Mouse (Mus musculus) embryonic facial prominence, embryonic 15.5 days (tissue): ENCODE data around the gene Nhsl2. TPM values are rescaled to one million over a fixed set of nuclear protein-coding genes. Genes with fewer than 3 reads are reported as not detected.

Experiments
- ATAC-seq: fragments of 200-750 bp; cut with Nextera tagmentation; 2 replicates; pipeline ENCODE4 v1.8.0; 2017; ENCODE audit warnings: low read depth, moderate TSS enrichment; ENCODE audit not compliant: insufficient number of reproducible peaks, low FRiP score, low TSS enrichment
- H3K27ac ChIP-seq: fragments of 300-500 bp; sonication (generic); replicated peaks from 2 replicates; pipeline ENCODE4 v1.5.1; 2015; ENCODE audit warnings: mild to moderate bottlenecking, inconsistent platforms
- H3K27me3 ChIP-seq: fragments of 300-500 bp; sonication (generic); 2 replicates; pipeline ENCODE4 v1.6.1; 2015; ENCODE audit warnings: inconsistent platforms
- H3K36me3 ChIP-seq: fragments of 300-500 bp; sonication (generic); 2 replicates; pipeline ENCODE4 v1.6.1; 2015; ENCODE audit warnings: mild to moderate bottlenecking, inconsistent platforms
- H3K4me1 ChIP-seq: fragments of 300-500 bp; sonication (generic); 2 replicates; pipeline ENCODE4 v1.6.1; 2015; ENCODE audit warnings: inconsistent platforms
- H3K4me2 ChIP-seq: fragments of 300-500 bp; sonication (generic); replicated peaks from 2 replicates; pipeline ENCODE4 v1.6.1; 2015; ENCODE audit warnings: mild to moderate bottlenecking, inconsistent platforms
- H3K4me3 ChIP-seq: fragments of 300-500 bp; sonication (generic); replicated peaks from 2 replicates; pipeline ENCODE4 v1.5.1; 2015; ENCODE audit warnings: mild to moderate bottlenecking, inconsistent platforms
- H3K9ac ChIP-seq: fragments of 300-500 bp; sonication (generic); 2 replicates; pipeline ENCODE4 v1.6.1; 2015; ENCODE audit warnings: inconsistent platforms
- H3K9me3 ChIP-seq: fragments of 300-500 bp; sonication (generic); replicated peaks from 2 replicates; pipeline ENCODE4 v1.6.1; 2016; ENCODE audit warnings: inconsistent platforms
- WGBS: fragments of 180-500 bp; shearing (Covaris S2); methylation state at CpG from one replicate; pipeline ENCODE4 v1.1.7; 2015; 5-methylcytosine and 5-hydroxymethylcytosine counted together
- polyA plus RNA-seq: library from polyadenylated mRNA; unstranded; fragments of >200 nt; fragmentation: Nextera tagmentation; extraction: Ambion mirVana; gene quantifications from 2 replicates; pipeline ENCODE4 v1.2.1, GENCODE M21; 2015

The Nhsl2 gene
- polyA plus RNA-seq, 1 experiment from 2014 or later = 7.0 TPM

- Histone ChIP-seq H3K27me3 (peaks cover 7% of the 10 kb centered on the region; the same call in 1 of the 2 replicates), H3K4me1 (no peaks in the 10 kb centered on the region), H3K27ac (no peak overlapping the region), H3K4me2 (no peak overlapping the region), H3K36me3 (no peaks in the 10 kb centered on the region), H3K9me3 (no peaks in the 10 kb centered on the region), H3K9ac (no peak overlapping the region), H3K4me3 (no peak overlapping the region)
- 70% methylated on average over 6 of the region's 6 CpGs for WGBS
- ATAC-seq = 0 out of 2 replicates have a peak, but pooled peaks have one; percentile 34
These were observed 134.5 kb downstream of the Nhsl2 start for GRCm38 (mm10) chrX:101983638-101984037.

- 48% methylated on average over 9 of the region's 9 CpGs for WGBS
- no peak overlapping the region for H3K27ac ChIP-seq
These were observed 137.6 kb downstream of the Nhsl2 start for GRCm38 (mm10) chrX:101986657-101987367.

DNA sequence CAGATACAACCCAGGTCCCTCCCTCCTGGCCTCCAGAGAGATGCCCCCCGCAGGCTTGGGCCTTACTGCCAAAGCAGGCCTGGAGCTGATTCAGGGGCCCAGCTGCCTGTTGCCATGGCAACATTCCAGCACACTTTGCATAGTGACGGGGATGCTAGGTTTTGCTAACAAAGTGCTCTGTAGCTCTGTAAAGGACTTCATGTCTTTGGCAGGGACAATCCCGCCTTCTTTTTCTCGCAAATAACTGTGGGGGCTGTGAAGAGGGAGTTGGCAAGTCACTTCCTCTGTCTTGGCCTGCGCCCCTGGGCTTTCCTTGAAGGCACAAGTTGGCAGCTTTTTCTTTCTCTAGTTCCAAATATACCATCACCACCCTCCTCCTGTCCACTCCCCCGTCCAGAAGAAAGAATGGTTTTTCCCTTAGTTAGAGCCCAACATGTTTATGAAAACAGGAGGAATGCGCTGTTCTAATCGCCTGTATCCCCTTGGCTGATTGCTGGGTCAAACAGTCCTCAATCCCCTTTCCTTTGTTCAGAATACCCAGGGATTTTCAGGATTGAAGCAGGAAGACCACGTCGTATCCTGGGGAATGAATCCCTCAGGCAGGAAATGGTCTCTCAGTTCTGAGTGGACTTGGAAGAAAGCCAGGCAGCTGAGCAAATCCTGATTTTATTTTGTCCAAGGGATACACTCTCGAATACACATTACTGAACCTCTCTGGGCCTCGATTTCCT is 144.8 kb downstream of the Nhsl2 start:
- Histone ChIP-seq H3K9ac (no peak overlapping the region), H3K36me3 (no peaks in the 10 kb centered on the region), H3K4me3 (no peak overlapping the region), H3K27me3 (no peaks in the 10 kb centered on the region; the same call in 1 of the 2 replicates), H3K27ac (peak overlapping the region; percentile 68; the same call in 1 of the 2 replicates), H3K4me2 (no peak overlapping the region), H3K9me3 (no peaks in the 10 kb centered on the region), H3K4me1 (0 out of 2 replicates have a peak, but pooled peaks cover 4% of the 10 kb centered on the region)
- WGBS = 29% methylated on average over 12 of the region's 12 CpGs
- peak; percentile 63; the same call in 1 of the 2 replicates for ATAC-seq

More at GRCm38 (mm10) chrX:101986657-101987367, 137.6 kb downstream of the Nhsl2 start:
- no peak for ATAC-seq
- Histone ChIP-seq H3K4me2 (no peak overlapping the region), H3K9ac (no peak overlapping the region), H3K9me3 (no peaks in the 10 kb centered on the region), H3K4me1 (no peaks in the 10 kb centered on the region), H3K4me3 (no peak overlapping the region), H3K36me3 (no peaks in the 10 kb centered on the region), H3K27me3 (peaks cover 1% of the 10 kb centered on the region; the same call in 1 of the 2 replicates)

DNA sequence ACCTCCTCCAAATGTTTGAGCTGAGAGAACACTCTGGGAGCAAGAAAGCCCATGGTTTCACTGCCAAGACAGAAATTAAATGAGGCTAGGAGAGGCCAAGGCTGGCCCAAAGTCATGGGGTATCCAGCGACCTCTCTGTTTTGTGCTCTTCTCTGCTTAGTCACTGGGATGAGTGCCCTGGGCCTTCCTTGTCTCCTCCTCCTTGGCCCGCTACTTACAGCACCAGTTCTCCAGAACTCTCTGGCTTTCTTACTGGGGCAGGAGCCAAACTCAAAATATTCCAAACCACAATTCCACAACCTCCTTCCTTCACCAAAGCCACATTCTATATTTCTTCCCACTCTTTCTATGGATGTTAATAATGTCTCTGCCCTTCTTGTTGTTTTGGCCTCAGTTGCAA is 147.5 kb downstream of the Nhsl2 start:
- 0 out of 2 replicates have a peak, but pooled peaks cover 7% of the 10 kb centered on the region for H3K4me1 ChIP-seq
- H3K4me2 ChIP-seq = no peak overlapping the region
- WGBS = 76% methylated on average over 2 of the region's 2 CpGs
- H3K36me3 ChIP-seq = no peaks in the 10 kb centered on the region
- no peaks in the 10 kb centered on the region; the same call in 1 of the 2 replicates for H3K27me3 ChIP-seq
- H3K27ac ChIP-seq = no peak overlapping the region
- no peak overlapping the region for H3K9ac ChIP-seq
- no peak overlapping the region for H3K4me3 ChIP-seq
- no peak for ATAC-seq
- H3K9me3 ChIP-seq = no peaks in the 10 kb centered on the region

- Histone ChIP-seq H3K9me3 (no peaks in the 10 kb centered on the region), H3K9ac (no peak overlapping the region), H3K36me3 (no peaks in the 10 kb centered on the region), H3K27me3 (peaks cover 34% of the 10 kb centered on the region), H3K4me1 (peaks cover 18% of the 10 kb centered on the region), H3K27ac (no peak overlapping the region), H3K4me3 (peak overlapping the region; percentile 19), H3K4me2 (peak overlapping the region; percentile 43)
- peak; percentile 54 for ATAC-seq
- 13% methylated on average over 20 of the region's 20 CpGs for WGBS
These were observed 154.6 kb downstream of the Nhsl2 start for GRCm38 (mm10) chrX:102003632-102004315.

DNA sequence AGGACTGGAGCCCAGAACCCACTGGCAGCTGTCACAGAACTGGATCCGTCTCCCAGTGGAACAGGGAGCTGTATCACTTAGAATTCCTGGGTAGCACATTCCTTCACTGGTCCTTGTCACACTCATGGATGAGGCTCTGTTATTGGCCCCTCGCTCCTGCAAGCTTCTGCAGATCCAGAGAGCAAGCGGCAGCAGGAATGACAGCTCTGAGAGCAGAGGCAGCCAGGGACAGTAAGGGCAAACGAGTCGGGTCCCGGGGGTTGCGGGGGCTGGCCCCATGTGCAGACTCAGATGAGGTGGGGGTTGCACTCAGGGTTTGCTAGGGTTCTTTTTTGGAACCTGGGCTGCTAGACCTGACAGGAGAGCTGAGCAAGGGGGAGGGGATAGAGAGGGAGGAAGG is 155.2 kb downstream of the Nhsl2 start:
- Histone ChIP-seq H3K4me3 (peak overlapping the region; percentile 19), H3K4me1 (peaks cover 18% of the 10 kb centered on the region), H3K36me3 (no peaks in the 10 kb centered on the region), H3K9me3 (no peaks in the 10 kb centered on the region), H3K27ac (no peak overlapping the region), H3K9ac (no peak overlapping the region), H3K4me2 (peak overlapping the region; percentile 43), H3K27me3 (peaks cover 34% of the 10 kb centered on the region)
- no peak for ATAC-seq
- 16% methylated on average over 7 of the region's 7 CpGs for WGBS

DNA sequence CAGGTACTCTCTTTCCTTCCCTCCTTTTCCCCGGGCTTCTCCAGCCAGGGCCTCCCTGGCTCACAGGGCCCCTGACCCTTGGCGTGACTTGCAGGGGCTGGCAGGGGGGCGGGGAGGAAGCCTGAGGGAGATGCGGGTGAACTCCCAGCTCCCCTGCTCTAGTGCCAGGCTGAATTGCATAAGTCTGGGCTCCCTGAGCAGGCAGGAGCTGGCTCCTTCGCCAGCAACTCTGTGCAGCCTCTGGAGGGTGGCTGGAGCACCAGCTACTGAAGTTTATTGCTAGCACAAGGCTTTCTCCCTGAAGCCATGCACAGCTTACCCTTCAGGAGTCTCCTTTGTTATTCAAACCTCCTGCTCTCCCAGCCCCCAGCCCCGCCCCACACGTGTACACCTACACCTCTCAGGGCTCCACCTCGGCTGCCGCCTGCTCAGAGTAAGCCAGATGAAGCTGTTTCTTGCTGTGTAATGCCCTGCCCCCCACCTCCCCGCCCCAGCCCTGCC is 156.0 kb downstream of the Nhsl2 start:
- H3K36me3 ChIP-seq = no peaks in the 10 kb centered on the region
- peak overlapping the region; percentile 41 for H3K4me2 ChIP-seq
- H3K9me3 ChIP-seq = no peaks in the 10 kb centered on the region
- 12% methylated on average over 10 of the region's 10 CpGs for WGBS
- 0 out of 2 replicates have a peak overlapping the region, but pooled peaks have one; percentile 15 for H3K4me3 ChIP-seq
- ATAC-seq = peak; percentile 73; the same call in 1 of the 2 replicates
- H3K9ac ChIP-seq = no peak overlapping the region
- peaks cover 34% of the 10 kb centered on the region for H3K27me3 ChIP-seq
- H3K27ac ChIP-seq = no peak overlapping the region
- peaks cover 15% of the 10 kb centered on the region for H3K4me1 ChIP-seq

DNA sequence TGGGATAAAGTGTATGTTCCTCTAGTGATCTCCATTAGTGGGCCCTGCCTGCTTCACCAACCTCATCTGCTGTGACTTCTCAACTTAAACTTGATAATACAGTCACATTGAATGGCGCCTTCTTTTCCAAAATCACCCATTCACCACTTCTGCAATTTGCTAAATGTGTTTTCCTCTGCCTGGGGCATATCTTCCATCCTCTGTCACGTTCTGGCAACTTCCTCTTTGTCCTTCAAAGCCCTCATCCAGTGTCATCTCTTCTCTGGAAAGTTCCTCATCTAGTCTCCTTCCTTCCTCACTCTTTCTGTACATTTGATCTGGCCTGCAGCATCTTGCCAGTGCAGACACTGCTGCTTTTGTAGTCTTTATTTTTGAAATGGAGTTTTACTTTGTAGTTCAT is 158.8 kb downstream of the Nhsl2 start:
- Histone ChIP-seq H3K27me3 (peaks cover 34% of the 10 kb centered on the region), H3K9ac (no peak overlapping the region), H3K36me3 (no peaks in the 10 kb centered on the region), H3K4me3 (no peak overlapping the region), H3K4me2 (no peak overlapping the region), H3K9me3 (no peaks in the 10 kb centered on the region), H3K27ac (no peak overlapping the region), H3K4me1 (peaks cover 15% of the 10 kb centered on the region)
- ATAC-seq = no peak
- WGBS = 54% methylated on average over 2 of the region's 2 CpGs

- ATAC-seq = no peak
- no peak overlapping the region for H3K9ac ChIP-seq
- H3K27me3 ChIP-seq = peaks cover 20% of the 10 kb centered on the region
- no peaks in the 10 kb centered on the region for H3K9me3 ChIP-seq
- H3K36me3 ChIP-seq = no peaks in the 10 kb centered on the region
- H3K27ac ChIP-seq = no peak overlapping the region
- WGBS = 57% methylated on average over 9 of the region's 9 CpGs
- H3K4me2 ChIP-seq = no peak overlapping the region
- H3K4me3 ChIP-seq = no peak overlapping the region
- H3K4me1 ChIP-seq = no peaks in the 10 kb centered on the region
These were observed 168.2 kb downstream of the Nhsl2 start for GRCm38 (mm10) chrX:102017213-102017923.

DNA sequence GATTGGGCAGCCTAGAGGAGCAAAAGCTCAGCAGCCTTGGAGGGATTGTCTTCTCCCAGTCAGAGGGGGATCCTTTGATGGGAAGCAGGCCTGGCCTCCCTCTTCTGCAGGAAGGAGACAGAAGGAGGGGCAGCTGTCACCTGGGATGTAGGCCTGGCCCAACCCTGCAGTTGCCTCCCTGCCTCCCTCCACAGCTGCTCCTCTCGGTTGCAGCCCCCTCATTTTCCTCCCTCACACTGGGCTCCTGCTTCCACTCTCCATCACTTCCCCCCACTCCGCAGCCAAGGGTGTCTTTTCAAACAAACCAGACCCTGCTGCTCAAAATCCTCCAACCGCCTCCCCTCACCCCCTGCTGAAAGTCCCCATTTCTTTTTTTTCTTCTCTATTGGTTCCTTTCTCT is 169.7 kb downstream of the Nhsl2 start:
- no peak overlapping the region for H3K9ac ChIP-seq
- no peak overlapping the region for H3K4me3 ChIP-seq
- H3K36me3 ChIP-seq = no peaks in the 10 kb centered on the region
- no peaks in the 10 kb centered on the region for H3K4me1 ChIP-seq
- 53% methylated on average over 3 of the region's 3 CpGs for WGBS
- peaks cover 18% of the 10 kb centered on the region for H3K27me3 ChIP-seq
- no peaks in the 10 kb centered on the region for H3K9me3 ChIP-seq
- ATAC-seq = no peak
- H3K27ac ChIP-seq = no peak overlapping the region
- no peak overlapping the region for H3K4me2 ChIP-seq
